Mouse (Mus musculus) cerebellum, adult 11 months (tissue): ENCODE data around the gene Mta3.
A peak's percentile ranks its signal among the peaks of the same experiment; 100 is the strongest.
"Not testable (repeated sequence)": the region's sequence is repeated elsewhere in the genome, so short reads cannot be mapped to it uniquely, and the experiment has no call there.

Experiments used
- DNase-seq: peaks from one replicate; pipeline ENCODE4 v3.0.0; 2022

Mta3 gene

DNA sequence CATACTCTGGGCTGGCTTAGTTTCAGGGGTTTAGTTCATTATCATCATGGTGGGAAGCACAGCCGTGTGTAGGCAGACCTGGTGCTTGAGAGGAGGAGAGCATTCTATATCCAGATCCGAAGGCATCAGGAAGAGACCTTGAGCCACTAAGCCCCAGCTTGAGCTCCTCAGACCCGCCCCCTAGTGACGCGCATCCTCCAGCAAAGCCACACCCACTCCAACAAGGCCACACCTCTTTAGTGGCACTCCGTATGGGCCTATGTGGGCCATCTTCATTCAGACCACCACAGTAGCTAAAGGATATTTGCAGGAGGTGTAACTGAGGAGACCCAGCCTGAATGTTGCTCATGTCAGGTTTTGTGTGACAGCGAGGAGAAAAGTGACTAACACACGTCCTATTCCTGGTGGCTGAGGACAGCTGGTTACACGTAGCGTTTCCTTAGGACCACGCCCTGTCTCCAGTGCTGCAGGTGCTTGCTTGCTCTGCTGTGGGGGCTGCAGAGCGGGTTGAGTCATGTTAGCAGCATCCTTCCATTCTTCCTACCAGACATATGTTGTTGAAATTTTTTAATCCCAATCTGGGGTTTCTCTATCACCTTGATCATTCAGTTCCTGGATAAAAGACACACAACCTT, 148.4 kb downstream of the Mta3 start:
- no peak for DNase-seq

DNA sequence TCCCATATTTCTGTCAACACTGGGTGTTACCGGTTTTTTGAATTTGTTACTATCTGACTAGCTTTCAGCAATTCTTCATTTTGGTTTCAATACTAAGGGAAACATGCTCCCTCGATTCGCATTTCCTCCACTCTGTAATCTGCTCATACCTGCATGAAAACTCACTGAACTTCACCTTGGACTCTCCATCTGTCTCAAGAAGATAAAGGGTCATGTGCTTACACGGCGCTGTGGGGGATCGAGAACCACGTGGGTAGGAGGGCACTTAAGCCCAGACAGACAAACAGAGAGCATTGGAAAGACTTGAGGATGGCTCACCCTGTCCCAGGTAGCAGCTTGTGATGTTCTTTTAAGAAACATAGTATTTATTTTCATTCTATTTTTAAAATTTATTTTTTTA, 152.4 kb downstream of the Mta3 start:
- no peak for DNase-seq

GRCm38 (mm10) chr17:83859639-83860038, 153.7 kb downstream of the Mta3 start:
- no peak for DNase-seq

DNA sequence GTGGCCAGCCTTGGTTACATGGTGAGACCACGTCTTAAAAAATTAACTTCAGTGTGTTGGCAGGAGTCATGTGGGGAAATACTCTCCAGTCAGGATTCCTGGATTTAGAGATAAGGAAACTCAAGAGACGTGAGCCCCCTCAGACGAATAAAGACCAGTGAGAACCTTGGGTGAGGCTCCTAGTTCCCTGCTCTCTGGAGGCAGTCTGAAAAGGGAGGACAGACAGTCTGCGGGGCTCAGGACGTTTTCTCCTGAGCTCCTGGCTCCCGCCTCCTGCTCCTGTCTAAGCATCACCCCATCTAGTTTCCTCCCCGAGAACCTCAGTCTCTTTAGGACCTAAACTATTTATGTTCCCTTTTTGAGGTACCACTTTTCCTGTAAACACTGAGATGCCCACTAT, 154.3 kb downstream of the Mta3 start:
- no peak for DNase-seq

- DNase-seq, result not testable (repeated sequence)
These were observed 155.0 kb downstream of the Mta3 start for GRCm38 (mm10) chr17:83860968-83861367.

DNA sequence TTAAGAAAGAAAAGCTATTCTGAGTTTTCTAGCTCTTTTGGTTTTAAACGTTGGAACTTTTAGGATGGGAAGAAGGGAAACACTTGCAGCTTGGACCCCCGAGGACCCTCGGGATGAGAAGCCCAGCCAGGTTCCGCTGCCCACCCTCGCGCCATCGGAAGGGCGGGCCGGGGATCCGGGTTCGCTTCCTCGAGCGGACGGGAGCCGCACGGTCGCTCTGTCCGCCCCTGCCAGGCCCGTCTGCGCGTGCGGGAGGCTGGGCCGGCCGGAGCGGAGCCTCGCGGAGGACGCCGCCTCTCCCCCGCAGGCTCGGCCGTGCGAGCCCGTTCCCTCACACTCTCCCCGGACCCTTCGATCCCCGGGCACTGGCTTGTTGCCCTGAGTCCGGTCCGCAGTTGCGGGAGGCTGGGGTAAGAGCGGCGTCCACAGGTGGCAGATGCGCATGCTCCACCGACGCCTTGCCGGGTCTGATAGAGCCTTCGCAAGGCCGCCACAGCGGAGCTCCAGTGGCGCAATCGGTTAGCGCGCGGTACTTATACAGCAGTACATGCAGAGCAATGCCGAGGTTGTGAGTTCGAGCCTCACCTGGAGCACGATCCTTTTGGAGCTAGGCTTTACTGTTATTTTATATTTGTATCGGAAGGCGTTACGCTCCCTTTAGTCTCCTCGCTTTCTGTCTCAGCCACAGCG, 155.6 kb downstream of the Mta3 start:
- peak; percentile 98 for DNase-seq

DNA sequence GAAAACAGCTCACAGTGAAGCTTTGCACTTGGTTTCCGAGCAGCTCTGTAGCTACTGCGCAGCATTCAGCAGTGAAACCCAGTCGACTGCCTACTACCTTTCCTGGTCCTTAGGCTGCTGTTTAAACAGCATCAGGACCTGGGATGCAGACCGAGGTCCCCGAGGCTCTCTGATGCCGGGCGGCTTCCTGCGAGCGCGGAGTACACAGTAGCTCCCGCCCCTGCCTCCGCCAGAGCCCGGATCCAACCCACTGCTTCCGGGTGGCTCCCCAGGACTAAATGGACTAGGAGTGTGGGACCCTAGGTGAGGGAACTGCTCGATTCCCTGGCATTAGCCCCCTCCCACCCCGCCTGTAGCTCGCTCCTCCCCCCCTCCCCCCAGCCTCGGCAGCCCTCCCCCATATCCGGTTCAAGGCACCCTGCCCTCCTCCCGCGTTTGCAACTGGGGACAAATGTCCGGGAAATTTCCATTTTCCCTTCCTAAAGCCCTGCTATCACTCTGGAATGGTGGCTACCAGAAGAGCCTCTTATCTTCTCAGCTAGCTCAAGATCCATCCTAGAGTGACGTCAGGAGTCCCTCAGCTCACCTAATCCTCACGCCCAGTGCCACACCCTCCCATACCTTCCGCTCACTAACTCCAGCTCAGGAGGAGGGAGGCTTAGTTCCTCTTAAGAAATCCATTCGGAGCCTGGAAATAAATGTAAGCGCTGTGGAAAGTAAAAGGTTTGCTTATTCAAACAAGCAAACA, 156.3 kb downstream of the Mta3 start:
- peak; percentile 64 for DNase-seq

GRCm38 (mm10) chr17:83865366-83865765, 159.4 kb downstream of the Mta3 start:
- DNase-seq, result no peak

- no peak for DNase-seq
These were observed 160.6 kb downstream of the Mta3 start for GRCm38 (mm10) chr17:83866582-83866981.

DNA sequence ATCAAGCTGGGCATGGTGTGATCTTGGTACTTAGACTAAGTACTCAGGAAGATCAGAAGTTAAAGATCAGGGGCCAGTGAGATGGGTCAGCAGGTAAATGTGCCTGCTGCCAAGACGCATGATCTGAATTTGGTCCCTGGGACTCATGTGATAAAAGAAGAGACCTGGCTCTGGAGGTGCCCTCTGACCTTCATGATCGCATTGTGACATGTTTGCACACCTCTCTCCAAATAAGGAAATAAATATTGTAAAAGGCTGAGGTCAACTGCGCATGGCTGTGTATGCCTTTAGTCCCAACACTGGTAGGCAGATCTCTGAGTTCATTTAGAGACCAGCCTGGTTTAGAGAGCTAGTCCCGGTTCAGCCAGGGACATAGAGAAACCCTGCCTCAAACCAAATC, 164.4 kb downstream of the Mta3 start:
- no peak for DNase-seq
